Mouse (Mus musculus): ENCODE measurements around the gene Mpz. TPM values are rescaled to one million over a fixed set of nuclear protein-coding genes. Genes with fewer than 3 reads are reported as not detected.

Gene Mpz
- total RNA-seq, 1 experiment, result 0.36 TPM

DNA sequence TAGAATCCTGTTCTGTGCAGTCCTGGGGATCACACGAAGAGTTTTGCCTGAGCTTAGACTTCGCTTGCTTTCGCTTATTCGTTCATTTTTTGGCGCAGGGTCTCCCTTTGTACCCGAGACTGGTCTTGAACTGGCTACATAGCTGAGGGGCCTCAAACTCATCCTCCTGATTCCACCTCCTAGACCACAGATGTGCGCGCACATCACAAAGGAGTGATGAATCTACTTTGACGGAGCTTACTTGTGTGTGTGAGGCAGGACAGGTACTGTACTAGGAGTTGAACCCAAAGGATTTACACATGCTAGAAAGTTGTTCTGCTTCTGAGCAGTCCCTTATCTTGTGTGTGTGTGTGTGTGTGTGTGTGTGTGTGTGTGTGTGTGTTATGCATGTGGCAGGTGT lies 40.3 kb downstream of the Mpz start:
- Histone ChIP-seq H3K9ac (ENCODE audit: insufficient read depth, low read depth, low read length, poor library complexity, severe bottlenecking) (no peak overlapping the region), H3K4me1 (ENCODE audit: control insufficient read depth in 2 of 2, insufficient read depth in 2 of 2, low read length in 2 of 2, poor library complexity in 1 of 2) (peaks cover 9 to 18% of the 10 kb centered on the region in 2 experiments)
- TF ChIP-seq ZC3H11A (IDR thresholded peaks at IDR 0.05; ENCODE audit: borderline replicate concordance, low read depth, low read length) (no peak), ZNF384 (IDR thresholded peaks at IDR 0.05; ENCODE audit: low read depth, low read length) (no peak), MAFK (IDR thresholded peaks at IDR 0.05; ENCODE audit: insufficient read depth, low read depth, low read length) (no peak), CHD2 (IDR thresholded peaks at IDR 0.05; ENCODE audit: low read depth, low read length) (no peak), HCFC1 (IDR thresholded peaks at IDR 0.05; ENCODE audit: borderline replicate concordance, insufficient read depth, low read length) (no peak)

DNA sequence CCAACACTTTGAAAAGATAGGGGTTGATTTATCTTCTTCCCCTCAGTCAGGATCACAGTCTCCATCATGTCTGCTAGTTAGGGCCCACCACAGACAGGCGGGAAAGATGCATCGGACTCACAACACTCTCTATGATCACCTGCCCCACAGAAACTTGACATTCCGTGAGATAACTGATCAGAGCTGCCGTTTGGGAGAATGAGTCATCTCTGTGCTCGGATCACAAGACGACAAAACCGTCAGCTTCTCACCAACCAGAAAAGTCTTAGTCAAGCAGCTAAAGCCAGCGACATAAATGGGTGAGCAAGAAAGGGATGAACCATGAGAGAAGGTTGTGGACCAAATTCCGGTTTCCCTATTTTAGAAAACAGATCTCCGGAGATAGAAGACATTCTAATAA lies 41.8 kb downstream of the Mpz start:
- Histone ChIP-seq H3K9me3 (ENCODE audit: control insufficient read depth, insufficient read depth, low read depth, low read length) (no peaks in the 10 kb centered on the region), H3K4me1 (ENCODE audit: control insufficient read depth in 2 of 2, insufficient read depth in 2 of 2, low read length in 2 of 2, poor library complexity in 1 of 2) (peaks cover 11 to 17% of the 10 kb centered on the region in 2 experiments), H3K9ac (ENCODE audit: insufficient read depth, low read depth, low read length, poor library complexity, severe bottlenecking) (no peak overlapping the region), H3K4me3 (ENCODE audit: insufficient read depth in 1 of 2, low read depth in 1 of 2, low read length in 2 of 2, poor library complexity in 1 of 2, severe bottlenecking in 1 of 2) (no peak overlapping the region), H3K36me3 (ENCODE audit: control insufficient read depth, insufficient read depth, low read length, poor library complexity, severe bottlenecking) (no peaks in the 10 kb centered on the region), H3K27ac (ENCODE audit: insufficient read depth, low read depth, low read length, poor library complexity, severe bottlenecking) (no peak overlapping the region)
- DNase-seq (ENCODE audit: low read depth, low spot score), result no peak
- TF ChIP-seq HCFC1 (IDR thresholded peaks at IDR 0.05; ENCODE audit: borderline replicate concordance, insufficient read depth, low read length) (no peak), MAFK (IDR thresholded peaks at IDR 0.05; ENCODE audit: insufficient read depth, low read depth, low read length) (no peak), ZNF384 (IDR thresholded peaks at IDR 0.05; ENCODE audit: low read depth, low read length) (no peak), ZC3H11A (IDR thresholded peaks at IDR 0.05; ENCODE audit: borderline replicate concordance, low read depth, low read length) (no peak), CHD2 (IDR thresholded peaks at IDR 0.05; ENCODE audit: low read depth, low read length) (no peak)
- in situ Hi-C loops (cut with MboI; ENCODE audit: low sequenced_read_pairs in 2 of 2, unreplicated experiment in 2 of 2), result no loop called here

More for the DNA sequence above, 40.3 kb downstream of the Mpz start:
- in situ Hi-C loops (cut with MboI; ENCODE audit: low sequenced_read_pairs in 2 of 2, unreplicated experiment in 2 of 2), result no loop called here
- Histone ChIP-seq H3K4me3 (ENCODE audit: insufficient read depth in 1 of 2, low read depth in 1 of 2, low read length in 2 of 2, poor library complexity in 1 of 2, severe bottlenecking in 1 of 2) (no peak overlapping the region), H3K36me3 (ENCODE audit: control insufficient read depth, insufficient read depth, low read length, poor library complexity, severe bottlenecking) (no peaks in the 10 kb centered on the region), H3K27ac (ENCODE audit: insufficient read depth, low read depth, low read length, poor library complexity, severe bottlenecking) (no peak overlapping the region), H3K9me3 (ENCODE audit: control insufficient read depth, insufficient read depth, low read depth, low read length) (no peaks in the 10 kb centered on the region)
- DNase-seq (ENCODE audit: low read depth, low spot score), result no peak

DNA sequence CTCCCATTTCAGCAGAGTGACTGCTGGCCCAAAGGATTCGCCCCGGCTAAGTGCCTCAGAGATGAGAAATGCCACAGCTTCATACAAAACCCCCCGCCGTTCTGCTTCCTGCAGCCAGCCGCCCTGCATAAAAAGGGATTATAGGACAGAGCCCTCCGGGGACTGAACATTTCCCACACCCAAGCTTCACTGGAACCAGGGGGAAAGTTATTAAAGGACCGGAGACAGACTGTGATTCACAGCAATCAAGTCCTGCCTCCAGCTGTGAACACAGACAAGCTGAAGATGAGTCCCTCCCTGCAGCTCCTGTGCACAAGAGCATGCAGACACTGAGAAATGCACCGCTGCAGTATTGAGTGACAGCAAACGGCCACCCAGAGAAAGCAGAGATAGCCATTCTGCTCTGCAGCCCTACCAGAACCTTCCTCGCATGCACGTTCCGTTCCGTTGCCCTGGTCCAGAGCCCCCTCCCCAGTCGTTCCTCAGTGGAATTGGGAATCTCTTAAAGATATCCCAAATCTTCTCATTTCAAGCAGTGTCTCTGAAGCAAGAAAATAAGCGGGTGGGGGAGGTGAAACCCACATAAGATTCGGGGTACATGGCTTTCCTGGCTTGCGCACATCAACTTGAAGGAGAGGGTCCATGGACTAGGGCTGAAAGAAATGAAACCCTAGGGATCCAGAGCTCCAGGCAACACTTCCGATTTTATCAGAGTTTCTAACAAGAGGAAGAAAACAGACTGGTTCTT lies 42.8 kb downstream of the Mpz start:
- H3K4me3 ChIP-seq (ENCODE audit: insufficient read depth in 1 of 2, low read depth in 1 of 2, low read length in 2 of 2, poor library complexity in 1 of 2, severe bottlenecking in 1 of 2), result no peak overlapping the region
- no peaks in the 10 kb centered on the region for H3K36me3 ChIP-seq (ENCODE audit: control insufficient read depth, insufficient read depth, low read length, poor library complexity, severe bottlenecking)
- in situ Hi-C loops (cut with MboI; ENCODE audit: low sequenced_read_pairs in 2 of 2, unreplicated experiment in 2 of 2), result no loop called here
- peaks cover 10 to 11% of the 10 kb centered on the region in 2 experiments for H3K4me1 ChIP-seq (ENCODE audit: control insufficient read depth in 2 of 2, insufficient read depth in 2 of 2, low read length in 2 of 2, poor library complexity in 1 of 2)
- H3K9me3 ChIP-seq (ENCODE audit: control insufficient read depth, insufficient read depth, low read depth, low read length), result no peaks in the 10 kb centered on the region
- no peak for DNase-seq (ENCODE audit: low read depth, low spot score)
- no peak overlapping the region for H3K9ac ChIP-seq (ENCODE audit: insufficient read depth, low read depth, low read length, poor library complexity, severe bottlenecking)
- TF ChIP-seq ZNF384 (IDR thresholded peaks at IDR 0.05; ENCODE audit: low read depth, low read length), result no peak
- TF ChIP-seq CHD2 (IDR thresholded peaks at IDR 0.05; ENCODE audit: low read depth, low read length), result no peak
- no peak for TF ChIP-seq MAFK (IDR thresholded peaks at IDR 0.05; ENCODE audit: insufficient read depth, low read depth, low read length)
- TF ChIP-seq ZC3H11A (IDR thresholded peaks at IDR 0.05; ENCODE audit: borderline replicate concordance, low read depth, low read length), result no peak
- no peak for TF ChIP-seq HCFC1 (IDR thresholded peaks at IDR 0.05; ENCODE audit: borderline replicate concordance, insufficient read depth, low read length)
- no peak overlapping the region for H3K27ac ChIP-seq (ENCODE audit: insufficient read depth, low read depth, low read length, poor library complexity, severe bottlenecking)

DNA sequence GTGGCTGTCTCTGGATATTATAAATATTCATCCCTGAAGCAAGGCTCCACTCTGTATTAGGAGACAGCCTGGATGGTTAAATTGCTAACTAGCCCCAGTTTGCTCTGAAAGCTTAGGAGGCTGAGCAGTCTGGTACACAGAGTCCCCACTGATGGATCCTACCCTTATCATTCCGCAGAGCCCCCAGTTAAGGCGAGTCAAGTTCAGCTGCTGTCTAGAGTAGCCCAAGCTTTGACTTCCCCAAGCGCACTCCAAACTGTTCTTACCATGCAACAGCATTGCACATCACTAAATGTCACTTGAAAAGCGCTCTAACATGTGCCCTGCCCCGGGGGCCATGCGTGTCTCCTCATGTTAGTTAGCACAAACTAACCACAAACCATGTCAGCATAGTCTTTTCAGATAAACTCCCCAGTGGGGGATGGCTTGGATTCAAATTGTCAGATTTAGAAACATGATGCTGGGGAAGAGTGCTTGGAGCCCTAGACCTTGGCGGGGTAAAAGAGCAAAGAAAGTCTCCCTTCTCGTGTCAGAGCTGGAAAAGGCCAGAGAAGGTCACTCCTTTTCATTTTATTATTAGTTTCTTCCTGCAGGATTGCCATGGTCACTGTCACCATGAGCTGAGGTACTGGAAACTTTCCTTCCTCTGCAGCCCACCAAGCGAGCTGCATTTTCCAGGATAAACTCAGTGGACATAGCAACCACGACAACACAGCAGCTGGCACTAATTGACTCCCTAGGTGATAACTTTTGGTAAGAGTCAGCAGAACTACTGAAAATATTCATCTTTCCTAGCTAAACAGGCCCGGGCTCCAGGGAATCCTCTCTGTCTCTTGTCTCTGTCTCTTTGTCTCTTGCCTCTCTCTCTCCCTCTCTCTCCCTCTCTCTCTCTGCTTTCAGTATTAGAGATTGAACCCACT lies 43.7 kb downstream of the Mpz start:
- H3K9me3 ChIP-seq (ENCODE audit: control insufficient read depth, insufficient read depth, low read depth, low read length), result no peaks in the 10 kb centered on the region
- H3K4me3 ChIP-seq (ENCODE audit: insufficient read depth in 1 of 2, low read depth in 1 of 2, low read length in 2 of 2, poor library complexity in 1 of 2, severe bottlenecking in 1 of 2), result no peak overlapping the region
- no peak overlapping the region for H3K27ac ChIP-seq (ENCODE audit: insufficient read depth, low read depth, low read length, poor library complexity, severe bottlenecking)
- no peak for DNase-seq (ENCODE audit: low read depth, low spot score)
- H3K4me1 ChIP-seq (ENCODE audit: control insufficient read depth in 2 of 2, insufficient read depth in 2 of 2, low read length in 2 of 2, poor library complexity in 1 of 2), result peaks cover 5 to 7% of the 10 kb centered on the region in 2 experiments
- H3K9ac ChIP-seq (ENCODE audit: insufficient read depth, low read depth, low read length, poor library complexity, severe bottlenecking), result no peak overlapping the region
- no peaks in the 10 kb centered on the region for H3K36me3 ChIP-seq (ENCODE audit: control insufficient read depth, insufficient read depth, low read length, poor library complexity, severe bottlenecking)
- in situ Hi-C loops (cut with MboI; ENCODE audit: low sequenced_read_pairs in 2 of 2, unreplicated experiment in 2 of 2), result no loop called here
- TF ChIP-seq ZNF384 (IDR thresholded peaks at IDR 0.05; ENCODE audit: low read depth, low read length) (no peak), HCFC1 (IDR thresholded peaks at IDR 0.05; ENCODE audit: borderline replicate concordance, insufficient read depth, low read length) (no peak), ZC3H11A (IDR thresholded peaks at IDR 0.05; ENCODE audit: borderline replicate concordance, low read depth, low read length) (no peak), MAFK (IDR thresholded peaks at IDR 0.05; ENCODE audit: insufficient read depth, low read depth, low read length) (no peak), CHD2 (IDR thresholded peaks at IDR 0.05; ENCODE audit: low read depth, low read length) (no peak)
